Comparison of ENCODE assay signal across 8 mouse cellular contexts in genomic region chr16:93006321-93006984, GRCm38 (mm10).
A peak's percentile ranks its signal among the peaks of the same experiment; 100 is the strongest.
DNase-seq lines count a peak whose midpoint lies in the region; ATAC-seq lines count a peak whose summit lies in the region.

No protein-coding gene starts in this region.

- no peak overlapping the region for H3K4me3 ChIP-seq in forebrain, embryonic 15.5 days
- H3K4me3 ChIP-seq in limb, embryonic 13.5 days, result peak overlapping the region; percentile 12

- H3K36me3 ChIP-seq in forebrain, embryonic 15.5 days, result no peaks in the 10 kb centered on the region
- no peaks in the 10 kb centered on the region for H3K36me3 ChIP-seq in limb, embryonic 13.5 days

- ATAC-seq in forebrain, embryonic 15.5 days (replicated peaks), result no peak
- ATAC-seq in limb, embryonic 13.5 days (ENCODE audit: low FRiP score, low read depth), result peak; percentile 79

- no peaks in the 10 kb centered on the region for H3K27me3 ChIP-seq in forebrain, embryonic 15.5 days
- H3K27me3 ChIP-seq in limb, embryonic 13.5 days, result peaks cover 12% of the 10 kb centered on the region

- H3K27ac ChIP-seq in forebrain, embryonic 15.5 days (replicated peaks), result no peak overlapping the region
- peak overlapping the region; percentile 22; the same call in 1 of the 2 replicates for H3K27ac ChIP-seq in limb, embryonic 13.5 days

- DNase-seq in urinary bladder, postnatal 25 days (ENCODE audit: low spot score), result peak; percentile 29
- no peak for DNase-seq in urinary bladder, postnatal 4 days (ENCODE audit: low spot score in 2 of 2)
- DNase-seq in heart, postnatal 4 days, result peak; percentile 62
- peak; percentile 33 for DNase-seq in ovary, adult 18-20 months (ENCODE audit: low spot score)
- DNase-seq in left cerebral cortex, postnatal 36 days (ENCODE audit: low spot score in 2 of 2), result no peak
- DNase-seq in spleen, postnatal 14 days (ENCODE audit: low spot score in 2 of 2), result no peak

- intact Hi-C loops in left cerebral cortex, postnatal 36 days (cut with DNase I), result no loop called here

- H3K9me3 ChIP-seq in forebrain, embryonic 15.5 days, result no peaks in the 10 kb centered on the region
- no peaks in the 10 kb centered on the region; the same call in 1 of the 2 replicates for H3K9me3 ChIP-seq in limb, embryonic 13.5 days

- H3K9ac ChIP-seq in forebrain, embryonic 15.5 days (replicated peaks), result no peak overlapping the region
- no peak overlapping the region for H3K9ac ChIP-seq in limb, embryonic 13.5 days

- WGBS in forebrain, embryonic 15.5 days, result 5% methylated on average over 21 of the region's 21 CpGs
- WGBS in limb, embryonic 13.5 days, result 6% methylated on average over 21 of the region's 21 CpGs

- peaks cover 9% of the 10 kb centered on the region for H3K4me1 ChIP-seq in forebrain, embryonic 15.5 days
- H3K4me1 ChIP-seq in limb, embryonic 13.5 days, result peaks cover 19% of the 10 kb centered on the region

- H3K4me2 ChIP-seq in forebrain, embryonic 15.5 days (replicated peaks), result peak overlapping the region; percentile 19
- peak overlapping the region; percentile 59 for H3K4me2 ChIP-seq in limb, embryonic 13.5 days (replicated peaks)

Comparison
In these comparisons a context has a peak if more than half of its experiments do, and no peak if none do; other contexts are left out.
1. DNase-seq: peak in urinary bladder, postnatal 25 days (single experiment), heart, postnatal 4 days (single experiment) and ovary, adult 18-20 months (single experiment); none in urinary bladder, postnatal 4 days (0 of 2), left cerebral cortex, postnatal 36 days (0 of 2) and spleen, postnatal 14 days (0 of 2).